Mouse (Mus musculus): ENCODE results near the gene Crebbp. TPM values are rescaled to one million over a fixed set of nuclear protein-coding genes. Genes with fewer than 3 reads are reported as not detected.
A peak's percentile ranks its signal among the peaks of the same experiment; 100 is the strongest.

Crebbp gene
- polyA plus RNA-seq, 1 experiment from 2014 or later, result 19.6 TPM

- H3K4me3 ChIP-seq, result peak overlapping the region; percentile 100
- H3K27me3 ChIP-seq, result no peaks in the 10 kb centered on the region
- 5% methylated on average over 23 of the region's 23 CpGs for WGBS
- peak overlapping the region; percentile 96 for H3K9ac ChIP-seq
- H3K9me3 ChIP-seq (replicated peaks), result no peaks in the 10 kb centered on the region
- H3K27ac ChIP-seq, result peak overlapping the region; percentile 97; the same call in 1 of the 2 replicates
- ATAC-seq (replicated peaks; ENCODE audit: insufficient number of reproducible peaks, insufficient read depth, low FRiP score, low read depth), result no peak
- H3K36me3 ChIP-seq, result no peaks in the 10 kb centered on the region; the same call in 1 of the 2 replicates
- peaks cover 33% of the 10 kb centered on the region for H3K4me1 ChIP-seq (replicated peaks)
- peak overlapping the region; percentile 63 for H3K4me2 ChIP-seq
These were observed 1.4 kb downstream of the Crebbp start for GRCm38 (mm10) chr16:4212167-4212962.

DNA sequence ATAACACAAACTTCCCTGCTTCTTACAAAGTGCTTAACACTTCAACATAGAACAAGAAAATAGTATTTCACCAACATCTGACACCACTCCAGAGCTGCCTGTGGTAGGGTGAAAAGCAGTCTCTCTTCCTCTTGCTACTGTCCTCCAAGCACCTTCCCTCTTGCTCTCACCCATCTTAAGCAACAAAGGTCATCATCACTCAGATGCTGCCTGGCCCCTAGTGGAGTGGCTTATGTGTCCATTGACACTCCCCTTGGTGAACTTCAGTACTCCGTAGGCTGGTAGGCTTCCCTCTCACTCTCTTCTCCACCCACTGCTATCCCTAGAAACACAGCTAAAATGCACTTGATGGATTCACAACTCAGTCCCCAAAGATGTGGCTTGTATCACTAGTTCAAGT is 3.5 kb downstream of the Crebbp start:
- Histone ChIP-seq H3K27me3 (no peaks in the 10 kb centered on the region), H3K36me3 (no peaks in the 10 kb centered on the region; the same call in 1 of the 2 replicates), H3K9me3 (replicated peaks) (no peaks in the 10 kb centered on the region), H3K4me1 (replicated peaks) (peaks cover 39% of the 10 kb centered on the region), H3K4me2 (0 out of 2 replicates have a peak overlapping the region, but pooled peaks have one; percentile 6), H3K27ac (no peak overlapping the region), H3K4me3 (no peak overlapping the region), H3K9ac (no peak overlapping the region)
- WGBS, result 45% methylated on average over 1 of the region's 1 CpGs
- no peak for ATAC-seq (replicated peaks; ENCODE audit: insufficient number of reproducible peaks, insufficient read depth, low FRiP score, low read depth)

- H3K4me2 ChIP-seq, result no peak overlapping the region
- no peaks in the 10 kb centered on the region; the same call in 1 of the 2 replicates for H3K36me3 ChIP-seq
- WGBS, result 100% methylated on average over 1 of the region's 1 CpGs
- H3K27ac ChIP-seq, result no peak overlapping the region
- no peak for ATAC-seq (replicated peaks; ENCODE audit: insufficient number of reproducible peaks, insufficient read depth, low FRiP score, low read depth)
- H3K4me1 ChIP-seq (replicated peaks), result peaks cover 43% of the 10 kb centered on the region
- no peaks in the 10 kb centered on the region for H3K27me3 ChIP-seq
- no peak overlapping the region for H3K4me3 ChIP-seq
- no peaks in the 10 kb centered on the region for H3K9me3 ChIP-seq (replicated peaks)
- no peak overlapping the region for H3K9ac ChIP-seq
These were observed 10.2 kb downstream of the Crebbp start for GRCm38 (mm10) chr16:4203592-4203991.

DNA sequence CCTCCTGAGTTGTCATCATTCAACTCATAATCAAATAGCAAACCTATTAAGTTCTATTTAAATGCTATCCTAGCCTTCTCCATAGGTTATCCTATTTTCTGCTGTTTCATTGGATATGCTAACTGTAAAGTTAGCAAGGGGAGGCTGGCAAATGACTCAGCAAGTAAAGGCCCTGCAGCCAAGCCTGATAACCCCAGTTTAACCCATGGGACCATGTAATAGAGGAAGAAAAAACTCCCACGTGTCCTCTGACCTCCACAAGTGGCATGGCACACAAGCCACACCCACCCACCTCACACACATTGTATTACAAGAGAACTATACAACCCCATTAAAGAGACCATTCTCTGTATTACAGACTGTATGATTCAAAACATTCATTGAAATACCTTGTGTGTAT is 13.8 kb downstream of the Crebbp start:
- Histone ChIP-seq H3K4me2 (no peak overlapping the region), H3K9ac (no peak overlapping the region), H3K36me3 (no peaks in the 10 kb centered on the region), H3K27ac (no peak overlapping the region), H3K27me3 (no peaks in the 10 kb centered on the region), H3K4me3 (no peak overlapping the region), H3K9me3 (replicated peaks) (no peaks in the 10 kb centered on the region), H3K4me1 (replicated peaks) (peaks cover 32% of the 10 kb centered on the region)
- 24% methylated on average over 1 of the region's 1 CpGs for WGBS
- ATAC-seq (replicated peaks; ENCODE audit: insufficient number of reproducible peaks, insufficient read depth, low FRiP score, low read depth), result no peak

- ATAC-seq (replicated peaks; ENCODE audit: insufficient number of reproducible peaks, insufficient read depth, low FRiP score, low read depth), result no peak
- Histone ChIP-seq H3K9ac (no peak overlapping the region), H3K4me1 (replicated peaks) (peaks cover 31% of the 10 kb centered on the region), H3K4me3 (no peak overlapping the region), H3K36me3 (no peaks in the 10 kb centered on the region), H3K27me3 (no peaks in the 10 kb centered on the region), H3K9me3 (replicated peaks) (no peaks in the 10 kb centered on the region), H3K4me2 (no peak overlapping the region), H3K27ac (no peak overlapping the region)
- WGBS, result 50% methylated on average over 2 of the region's 2 CpGs
These were observed 14.2 kb downstream of the Crebbp start for GRCm38 (mm10) chr16:4199566-4199965.

- no peak overlapping the region for H3K4me2 ChIP-seq
- H3K36me3 ChIP-seq, result no peaks in the 10 kb centered on the region
- no peak overlapping the region for H3K27ac ChIP-seq
- 98% methylated on average over 4 of the region's 4 CpGs for WGBS
- H3K4me3 ChIP-seq, result no peak overlapping the region
- H3K4me1 ChIP-seq (replicated peaks), result peaks cover 24% of the 10 kb centered on the region
- H3K9ac ChIP-seq, result no peak overlapping the region
- H3K9me3 ChIP-seq (replicated peaks), result no peaks in the 10 kb centered on the region
- ATAC-seq (replicated peaks; ENCODE audit: insufficient number of reproducible peaks, insufficient read depth, low FRiP score, low read depth), result no peak
- no peaks in the 10 kb centered on the region for H3K27me3 ChIP-seq
These were observed 15.8 kb downstream of the Crebbp start for GRCm38 (mm10) chr16:4198004-4198403.

DNA sequence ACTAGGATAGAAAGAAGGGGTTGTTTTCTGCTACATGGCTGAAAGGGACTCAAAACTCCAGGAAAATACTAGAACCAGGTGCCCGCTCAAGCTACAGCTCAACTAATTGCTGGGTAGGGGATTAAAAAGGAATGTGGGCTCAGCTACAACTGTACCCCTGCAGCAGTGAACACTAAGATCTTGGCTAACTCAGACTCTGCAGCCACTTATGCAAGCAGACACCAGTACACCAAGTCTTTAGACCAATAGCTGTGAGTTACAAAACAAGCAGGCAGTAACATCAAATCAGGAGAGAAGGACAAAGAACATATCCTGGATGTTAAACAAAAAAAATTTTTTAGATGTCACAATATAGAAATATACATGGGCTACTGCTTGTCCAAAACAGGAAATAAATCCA is 23.6 kb downstream of the Crebbp start:
- no peak overlapping the region for H3K27ac ChIP-seq
- no peaks in the 10 kb centered on the region for H3K36me3 ChIP-seq
- H3K9ac ChIP-seq, result no peak overlapping the region
- no peak overlapping the region for H3K4me2 ChIP-seq
- no peaks in the 10 kb centered on the region for H3K9me3 ChIP-seq (replicated peaks)
- WGBS, result 80% methylated on average over 1 of the region's 1 CpGs
- no peak for ATAC-seq (replicated peaks; ENCODE audit: insufficient number of reproducible peaks, insufficient read depth, low FRiP score, low read depth)
- peaks cover 24% of the 10 kb centered on the region for H3K4me1 ChIP-seq (replicated peaks)
- H3K27me3 ChIP-seq, result no peaks in the 10 kb centered on the region
- no peak overlapping the region for H3K4me3 ChIP-seq

GRCm38 (mm10) chr16:4175134-4175533 is 38.7 kb downstream of the Crebbp start:
- Histone ChIP-seq H3K9ac (no peak overlapping the region), H3K27ac (no peak overlapping the region), H3K9me3 (replicated peaks) (no peaks in the 10 kb centered on the region), H3K27me3 (no peaks in the 10 kb centered on the region), H3K4me1 (replicated peaks) (peaks cover 10% of the 10 kb centered on the region; the same call in 1 of the 2 replicates), H3K36me3 (peaks cover 18% of the 10 kb centered on the region; the same call in 1 of the 2 replicates), H3K4me2 (no peak overlapping the region), H3K4me3 (no peak overlapping the region)
- ATAC-seq (replicated peaks; ENCODE audit: insufficient number of reproducible peaks, insufficient read depth, low FRiP score, low read depth), result no peak
- 94% methylated on average over 3 of the region's 3 CpGs for WGBS

DNA sequence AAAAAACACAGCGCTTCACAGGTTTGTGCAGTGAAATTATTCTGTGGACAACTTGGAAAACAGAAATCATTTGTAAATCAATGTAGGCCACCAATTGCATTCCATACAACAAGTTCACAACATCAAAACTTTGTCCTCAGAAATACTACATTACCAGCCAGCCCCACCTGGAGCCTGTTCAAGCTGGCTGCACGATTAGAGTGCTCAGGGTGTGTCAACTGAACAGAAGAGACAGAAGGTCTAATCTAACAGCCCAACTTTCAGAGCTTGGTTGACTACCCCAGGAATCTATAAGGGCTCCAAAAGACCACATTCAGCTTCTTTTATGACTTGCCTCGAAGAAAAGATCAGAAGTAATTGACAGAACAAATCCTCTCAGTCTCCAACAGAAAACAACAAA is 44.3 kb downstream of the Crebbp start:
- Histone ChIP-seq H3K4me1 (replicated peaks) (peaks cover 3% of the 10 kb centered on the region; the same call in 1 of the 2 replicates), H3K4me2 (no peak overlapping the region), H3K27ac (no peak overlapping the region), H3K9ac (no peak overlapping the region), H3K36me3 (peaks cover 10% of the 10 kb centered on the region), H3K4me3 (no peak overlapping the region), H3K27me3 (no peaks in the 10 kb centered on the region), H3K9me3 (replicated peaks) (no peaks in the 10 kb centered on the region)
- ATAC-seq (replicated peaks; ENCODE audit: insufficient number of reproducible peaks, insufficient read depth, low FRiP score, low read depth), result no peak
- WGBS, result 76% methylated on average over 3 of the region's 3 CpGs

DNA sequence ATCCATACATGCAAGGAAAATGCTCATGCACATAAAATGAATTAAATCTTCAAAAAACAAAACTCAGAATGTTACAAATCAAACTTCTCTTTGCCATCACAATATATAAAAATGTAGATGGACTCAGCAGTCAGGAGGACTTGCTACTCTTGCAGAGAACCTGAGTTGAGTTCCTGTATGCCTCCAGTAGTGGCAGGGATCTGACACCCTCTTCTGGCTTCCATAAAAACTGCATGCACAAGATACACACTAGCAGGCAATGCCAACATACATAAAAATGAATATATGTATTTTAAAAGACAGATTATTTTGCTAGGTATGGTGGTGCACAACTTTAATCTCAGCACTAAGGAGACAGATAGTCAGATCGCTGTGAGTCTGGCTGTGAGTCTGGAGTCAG is 45.3 kb downstream of the Crebbp start:
- H3K9me3 ChIP-seq (replicated peaks), result no peaks in the 10 kb centered on the region
- no peaks in the 10 kb centered on the region for H3K27me3 ChIP-seq
- WGBS, result 91% methylated on average over 1 of the region's 1 CpGs
- no peak overlapping the region for H3K27ac ChIP-seq
- H3K36me3 ChIP-seq, result peaks cover 10% of the 10 kb centered on the region
- H3K9ac ChIP-seq, result no peak overlapping the region
- no peak overlapping the region for H3K4me3 ChIP-seq
- no peak for ATAC-seq (replicated peaks; ENCODE audit: insufficient number of reproducible peaks, insufficient read depth, low FRiP score, low read depth)
- H3K4me1 ChIP-seq (replicated peaks), result peaks cover 3% of the 10 kb centered on the region; the same call in 1 of the 2 replicates
- H3K4me2 ChIP-seq, result no peak overlapping the region

DNA sequence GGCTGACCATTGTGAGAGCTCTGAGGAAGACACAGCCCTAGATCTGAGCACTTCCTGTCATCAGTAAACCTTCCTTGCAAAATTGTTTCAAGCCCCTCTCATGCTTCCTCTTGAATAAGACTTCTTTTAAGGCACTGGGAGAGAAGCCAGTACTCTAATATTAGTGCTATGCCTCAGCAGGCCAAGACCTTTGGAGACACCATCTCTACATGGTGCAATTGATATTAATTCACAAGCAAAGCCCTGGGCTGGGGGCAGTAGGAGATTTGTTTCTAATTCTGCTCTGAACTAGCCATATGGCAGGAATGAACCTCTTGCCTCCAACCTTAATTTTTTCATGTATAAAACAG is 52.9 kb downstream of the Crebbp start:
- ATAC-seq (replicated peaks; ENCODE audit: insufficient number of reproducible peaks, insufficient read depth, low FRiP score, low read depth), result peak; percentile 62; the same call in 1 of the 2 replicates
- no peak overlapping the region for H3K4me3 ChIP-seq

More for the DNA sequence above, 52.9 kb downstream of the Crebbp start:
- Histone ChIP-seq H3K9ac (no peak overlapping the region), H3K36me3 (no peaks in the 10 kb centered on the region), H3K9me3 (replicated peaks) (no peaks in the 10 kb centered on the region), H3K27ac (peak overlapping the region; percentile 86), H3K4me2 (0 out of 2 replicates have a peak overlapping the region, but pooled peaks have one; percentile 3), H3K27me3 (no peaks in the 10 kb centered on the region), H3K4me1 (replicated peaks) (peaks cover 46% of the 10 kb centered on the region)

All from heart, embryonic 15.5 days (tissue).